Mouse (Mus musculus): ENCODE data around the gene Dph2. TPM values are rescaled to one million over a fixed set of nuclear protein-coding genes. Genes with fewer than 3 reads are reported as not detected.

Gene Dph2
- polyA plus RNA-seq (2014; fragmentation: Nextera tagmentation; extraction: Ambion mirVana): 10.4 and 10.6 TPM in 2 replicates

- H3K9ac ChIP-seq (ENCODE audit: low read length): peak within 1 kb of the TSS; percentile 61
- ATAC-seq (ENCODE audit: insufficient number of reproducible peaks, insufficient read depth, low FRiP score, low read depth): peak; percentile 76
- peak within 1 kb of the TSS; percentile 72 to 87 for H3K4me3 ChIP-seq (ENCODE audit: control insufficient read depth in 1 of 2, insufficient read depth in 1 of 2, low read depth in 1 of 2, low read length in 2 of 2)
- H3K27me3 ChIP-seq (ENCODE audit: control insufficient read depth, insufficient read depth, low read length): no peaks in the 10 kb centered on the region
- peaks cover 7 to 10% of the 10 kb centered on the region in 2 experiments; a peak in 3 of 4 replicates for H3K4me1 ChIP-seq (ENCODE audit: control insufficient read depth in 2 of 2, insufficient read depth in 2 of 2, low read length in 2 of 2)
- peak within 1 kb of the TSS; percentile 75 for H3K4me2 ChIP-seq (ENCODE audit: low read length)
- no peak within 1 kb of the TSS for H3K27ac ChIP-seq (replicated peaks in 1 of 2; ENCODE audit: control insufficient read depth in 1 of 2, insufficient read depth in 1 of 2, low read depth in 2 of 2, low read length in 2 of 2)
- peaks cover 48% of the 10 kb centered on the region for H3K36me3 ChIP-seq (ENCODE audit: control insufficient read depth, insufficient read depth, low read length)
- whole genome bisulfite sequencing: 0% methylated on average over 21 of the region's 21 CpGs
- no peaks in the 10 kb centered on the region for H3K9me3 ChIP-seq (ENCODE audit: control insufficient read depth, low read length)
Measured at GRCm38 (mm10) chr4:117891738-117892161, at the start of gene Dph2. TSS of gene Dph2 (minus strand) at chr4:117892032.

- no peak overlapping the region for H3K27ac ChIP-seq (replicated peaks in 1 of 2; ENCODE audit: control insufficient read depth in 1 of 2, insufficient read depth in 1 of 2, low read depth in 2 of 2, low read length in 2 of 2)
- 94% methylated on average over 5 of the region's 5 CpGs for WGBS
- H3K4me3 ChIP-seq (ENCODE audit: control insufficient read depth in 1 of 2, insufficient read depth in 1 of 2, low read depth in 1 of 2, low read length in 2 of 2): no peak overlapping the region
- H3K4me2 ChIP-seq (ENCODE audit: low read length): no peak overlapping the region
- H3K9me3 ChIP-seq (ENCODE audit: control insufficient read depth, low read length): no peaks in the 10 kb centered on the region
- no peak overlapping the region for H3K9ac ChIP-seq (ENCODE audit: low read length)
- no peaks in the 10 kb centered on the region for H3K27me3 ChIP-seq (ENCODE audit: control insufficient read depth, insufficient read depth, low read length)
- H3K36me3 ChIP-seq (ENCODE audit: control insufficient read depth, insufficient read depth, low read length): peaks cover 17% of the 10 kb centered on the region
- no peaks in the 10 kb centered on the region for H3K4me1 ChIP-seq (ENCODE audit: control insufficient read depth in 2 of 2, insufficient read depth in 2 of 2, low read length in 2 of 2)
- no peak for ATAC-seq (ENCODE audit: insufficient number of reproducible peaks, insufficient read depth, low FRiP score, low read depth)
Measured at GRCm38 (mm10) chr4:117936964-117937363, 45.1 kb upstream of the Dph2 start.

- H3K27me3 ChIP-seq (ENCODE audit: control insufficient read depth, insufficient read depth, low read length): peaks cover 11% of the 10 kb centered on the region
- 85% methylated on average over 4 of the region's 4 CpGs for WGBS
- 0 out of 2 replicates have a peak, but pooled peaks cover 12% of the 10 kb centered on the region for H3K36me3 ChIP-seq (ENCODE audit: control insufficient read depth, insufficient read depth, low read length)
- ATAC-seq (ENCODE audit: insufficient number of reproducible peaks, insufficient read depth, low FRiP score, low read depth): no peak
- no peak overlapping the region for H3K4me2 ChIP-seq (ENCODE audit: low read length)
- 0 out of 2 replicates have a peak, but pooled peaks cover 3% of the 10 kb centered on the region for H3K9me3 ChIP-seq (ENCODE audit: control insufficient read depth, low read length)
- H3K4me3 ChIP-seq (ENCODE audit: control insufficient read depth in 1 of 2, insufficient read depth in 1 of 2, low read depth in 1 of 2, low read length in 2 of 2): no peak overlapping the region
- H3K4me1 ChIP-seq (ENCODE audit: control insufficient read depth in 2 of 2, insufficient read depth in 2 of 2, low read length in 2 of 2): peaks cover 8% of the 10 kb centered on the region in 2 experiments; a peak in 3 of 4 replicates
- no peak overlapping the region for H3K27ac ChIP-seq (replicated peaks in 1 of 2; ENCODE audit: control insufficient read depth in 1 of 2, insufficient read depth in 1 of 2, low read depth in 2 of 2, low read length in 2 of 2)
- no peak overlapping the region for H3K9ac ChIP-seq (ENCODE audit: low read length)
Measured at GRCm38 (mm10) chr4:117934081-117934480, 42.2 kb upstream of the Dph2 start.

GRCm38 (mm10) chr4:117933248-117933647, 41.4 kb upstream of the Dph2 start:
- Histone ChIP-seq H3K4me3 (ENCODE audit: control insufficient read depth in 1 of 2, insufficient read depth in 1 of 2, low read depth in 1 of 2, low read length in 2 of 2) (no peak overlapping the region), H3K27ac (replicated peaks in 1 of 2; ENCODE audit: control insufficient read depth in 1 of 2, insufficient read depth in 1 of 2, low read depth in 2 of 2, low read length in 2 of 2) (no peak overlapping the region), H3K27me3 (ENCODE audit: control insufficient read depth, insufficient read depth, low read length) (peaks cover 14% of the 10 kb centered on the region), H3K9me3 (ENCODE audit: control insufficient read depth, low read length) (0 out of 2 replicates have a peak, but pooled peaks cover 3% of the 10 kb centered on the region), H3K9ac (ENCODE audit: low read length) (no peak overlapping the region), H3K36me3 (ENCODE audit: control insufficient read depth, insufficient read depth, low read length) (0 out of 2 replicates have a peak, but pooled peaks cover 9% of the 10 kb centered on the region), H3K4me2 (ENCODE audit: low read length) (no peak overlapping the region), H3K4me1 (ENCODE audit: control insufficient read depth in 2 of 2, insufficient read depth in 2 of 2, low read length in 2 of 2) (peaks cover 11 to 16% of the 10 kb centered on the region in 2 experiments; a peak in 3 of 4 replicates)
- ATAC-seq (ENCODE audit: insufficient number of reproducible peaks, insufficient read depth, low FRiP score, low read depth): no peak
- 85% methylated on average over 5 of the region's 5 CpGs for WGBS

- no peak for ATAC-seq (ENCODE audit: insufficient number of reproducible peaks, insufficient read depth, low FRiP score, low read depth)
- H3K27ac ChIP-seq (replicated peaks in 1 of 2; ENCODE audit: control insufficient read depth in 1 of 2, insufficient read depth in 1 of 2, low read depth in 2 of 2, low read length in 2 of 2): no peak within 1 kb of the TSS
- H3K9ac ChIP-seq (ENCODE audit: low read length): peak within 1 kb of the TSS; percentile 54
- under 1% methylated on average over 33 of the region's 33 CpGs for whole genome bisulfite sequencing
- H3K9me3 ChIP-seq (ENCODE audit: control insufficient read depth, low read length): 0 out of 2 replicates have a peak, but pooled peaks cover 3% of the 10 kb centered on the region
- H3K4me3 ChIP-seq (ENCODE audit: control insufficient read depth in 1 of 2, insufficient read depth in 1 of 2, low read depth in 1 of 2, low read length in 2 of 2): peak within 1 kb of the TSS; percentile 39 to 41
- H3K4me2 ChIP-seq (ENCODE audit: low read length): peak within 1 kb of the TSS; percentile 77
- H3K27me3 ChIP-seq (ENCODE audit: control insufficient read depth, insufficient read depth, low read length): peaks cover 42% of the 10 kb centered on the region
- peaks cover 18 to 24% of the 10 kb centered on the region in 2 experiments; a peak in 3 of 4 replicates for H3K4me1 ChIP-seq (ENCODE audit: control insufficient read depth in 2 of 2, insufficient read depth in 2 of 2, low read length in 2 of 2)
- H3K36me3 ChIP-seq (ENCODE audit: control insufficient read depth, insufficient read depth, low read length): 0 out of 2 replicates have a peak, but pooled peaks cover 9% of the 10 kb centered on the region
Measured at GRCm38 (mm10) chr4:117929391-117929881, 37.6 kb upstream of the Dph2 start, which contains the start of gene Artn. TSS of gene Artn (minus strand) at chr4:117929763.

GRCm38 (mm10) chr4:117928699-117929241, 36.9 kb upstream of the Dph2 start:
- peak overlapping the region; percentile 77 for H3K4me2 ChIP-seq (ENCODE audit: low read length)
- peak overlapping the region; percentile 39 to 41 for H3K4me3 ChIP-seq (ENCODE audit: control insufficient read depth in 1 of 2, insufficient read depth in 1 of 2, low read depth in 1 of 2, low read length in 2 of 2)
- H3K9ac ChIP-seq (ENCODE audit: low read length): peak overlapping the region; percentile 54; the same call in 1 of the 2 replicates
- ATAC-seq (ENCODE audit: insufficient number of reproducible peaks, insufficient read depth, low FRiP score, low read depth): no peak
- H3K36me3 ChIP-seq (ENCODE audit: control insufficient read depth, insufficient read depth, low read length): 0 out of 2 replicates have a peak, but pooled peaks cover 9% of the 10 kb centered on the region
- 0 out of 2 replicates have a peak, but pooled peaks cover 3% of the 10 kb centered on the region for H3K9me3 ChIP-seq (ENCODE audit: control insufficient read depth, low read length)
- no peak overlapping the region for H3K27ac ChIP-seq (replicated peaks in 1 of 2; ENCODE audit: control insufficient read depth in 1 of 2, insufficient read depth in 1 of 2, low read depth in 2 of 2, low read length in 2 of 2)
- 2% methylated on average over 13 of the region's 13 CpGs for WGBS
- peaks cover 42% of the 10 kb centered on the region for H3K27me3 ChIP-seq (ENCODE audit: control insufficient read depth, insufficient read depth, low read length)
- H3K4me1 ChIP-seq (ENCODE audit: control insufficient read depth in 2 of 2, insufficient read depth in 2 of 2, low read length in 2 of 2): peaks cover 24 to 30% of the 10 kb centered on the region in 2 experiments

- Histone ChIP-seq H3K9ac (ENCODE audit: low read length) (no peak overlapping the region), H3K4me1 (ENCODE audit: control insufficient read depth in 2 of 2, insufficient read depth in 2 of 2, low read length in 2 of 2) (peaks cover 27 to 34% of the 10 kb centered on the region in 2 experiments), H3K4me3 (ENCODE audit: control insufficient read depth in 1 of 2, insufficient read depth in 1 of 2, low read depth in 1 of 2, low read length in 2 of 2) (no peak overlapping the region), H3K27me3 (ENCODE audit: control insufficient read depth, insufficient read depth, low read length) (peaks cover 42% of the 10 kb centered on the region), H3K9me3 (ENCODE audit: control insufficient read depth, low read length) (0 out of 2 replicates have a peak, but pooled peaks cover 3% of the 10 kb centered on the region), H3K36me3 (ENCODE audit: control insufficient read depth, insufficient read depth, low read length) (0 out of 2 replicates have a peak, but pooled peaks cover 9% of the 10 kb centered on the region), H3K27ac (replicated peaks in 1 of 2; ENCODE audit: control insufficient read depth in 1 of 2, insufficient read depth in 1 of 2, low read depth in 2 of 2, low read length in 2 of 2) (no peak overlapping the region), H3K4me2 (ENCODE audit: low read length) (no peak overlapping the region)
- no peak for ATAC-seq (ENCODE audit: insufficient number of reproducible peaks, insufficient read depth, low FRiP score, low read depth)
- WGBS: 18% methylated on average over 6 of the region's 6 CpGs
Measured at GRCm38 (mm10) chr4:117928234-117928633, 36.4 kb upstream of the Dph2 start.
